Mouse (Mus musculus) liver, postnatal 0 days (tissue): Measurements from ENCODE around the gene Tex14. TPM values are rescaled to one million over a fixed set of nuclear protein-coding genes. Genes with fewer than 3 reads are reported as not detected.

Source experiments
- ATAC-seq: fragments of 200-750 bp; cut with Nextera tagmentation; 2 replicates; pipeline ENCODE4 v1.8.0; 2017; ENCODE audit warnings: mild to moderate bottlenecking, moderate library complexity
- DNase-seq: peaks from one replicate; pipeline ENCODE4 v3.0.0-alpha.2; 2016
- H3K27ac ChIP-seq: fragments of 300-500 bp; sonication (generic); 2 replicates; pipeline ENCODE4 v1.5.1; 2014; ENCODE audit warnings: antibody characterized with exemption, moderate library complexity, mild to moderate bottlenecking, low read depth
- H3K27me3 ChIP-seq: fragments of 300-500 bp; sonication (generic); 2 replicates; pipeline ENCODE4 v1.6.1; 2014; ENCODE audit warnings: low read length, control low read depth, mixed read lengths; ENCODE audit not compliant: insufficient read depth
- H3K36me3 ChIP-seq: fragments of 300-500 bp; sonication (generic); replicated peaks from 2 replicates; pipeline ENCODE4 v1.6.1; 2014; ENCODE audit warnings: mild to moderate bottlenecking, control low read depth, low read length, moderate library complexity, mixed read lengths; ENCODE audit not compliant: insufficient read depth
- H3K4me1 ChIP-seq: fragments of 300-500 bp; sonication (generic); 2 replicates; pipeline ENCODE4 v1.6.1; 2014; ENCODE audit warnings: antibody characterized with exemption, mild to moderate bottlenecking, control low read depth; ENCODE audit not compliant: insufficient read depth
- H3K4me2 ChIP-seq: fragments of 300-500 bp; sonication (generic); 2 replicates; pipeline ENCODE4 v1.6.1; 2014; ENCODE audit warnings: low read depth, mild to moderate bottlenecking, low read length, moderate library complexity, mixed read lengths
- H3K4me3 ChIP-seq: fragments of 300-500 bp; sonication (generic); 2 replicates; pipeline ENCODE4 v1.5.1; 2014; ENCODE audit warnings: low read depth, low read length
- H3K9ac ChIP-seq: fragments of 300-500 bp; sonication (generic); replicated peaks from 2 replicates; pipeline ENCODE4 v1.6.1; 2014; ENCODE audit warnings: mild to moderate bottlenecking, moderate library complexity
- H3K9me3 ChIP-seq: fragments of 300-500 bp; sonication (generic); 2 replicates; pipeline ENCODE4 v1.6.1; 2016; ENCODE audit warnings: mild to moderate bottlenecking, control low read depth, low read length, mixed read lengths
- CTCF ChIP-seq: sonication (generic); IDR thresholded peaks from 2 replicates; pipeline ENCODE4 v1.5.1; 2016; ENCODE audit warnings: antibody characterized with exemption, low read depth
- EP300 ChIP-seq: IDR thresholded peaks from 2 replicates; pipeline ENCODE4 v1.6.1; 2016; ENCODE audit warnings: antibody characterized with exemption, low read depth, mild to moderate bottlenecking
- WGBS: fragments of 180-500 bp; shearing (Covaris S2); extraction: QIAGEN DNeasy Blood & Tissue Kit; methylation state at CpG from one replicate; pipeline ENCODE4 v1.1.7; 2014; ENCODE audit not compliant: insufficient replicate concordance; 5-methylcytosine and 5-hydroxymethylcytosine counted together
- polyA plus RNA-seq: library from polyadenylated mRNA; unstranded; fragments of >200 nt; fragmentation: Nextera tagmentation; extraction: Ambion mirVana; gene quantifications from 2 replicates; pipeline ENCODE4 v1.2.1, GENCODE M21; 2015

Gene Tex14
- polyA plus RNA-seq, 1 experiment from 2014 or later: not detected

- Histone ChIP-seq H3K4me2 (no peak overlapping the region), H3K27me3 (no peaks in the 10 kb centered on the region), H3K9ac (no peak overlapping the region), H3K36me3 (no peaks in the 10 kb centered on the region), H3K4me3 (no peak overlapping the region), H3K9me3 (no peaks in the 10 kb centered on the region), H3K4me1 (peaks cover 7% of the 10 kb centered on the region), H3K27ac (no peak overlapping the region)
- TF ChIP-seq CTCF: no peak
- ATAC-seq (no peak), DNase-seq (no peak)
- WGBS: 57% methylated on average over 7 of the region's 7 CpGs
These were observed 37.8 kb upstream of the Tex14 start for GRCm38 (mm10) chr11:87367061-87367460.

GRCm38 (mm10) chr11:87367865-87368580, 36.8 kb upstream of the Tex14 start:
- no peaks in the 10 kb centered on the region for H3K9me3 ChIP-seq
- TF ChIP-seq EP300 (peak; percentile 97), CTCF (no peak)
- no peak overlapping the region for H3K4me3 ChIP-seq
- peak overlapping the region; percentile 92 for H3K27ac ChIP-seq
- no peaks in the 10 kb centered on the region for H3K27me3 ChIP-seq
- H3K36me3 ChIP-seq: no peaks in the 10 kb centered on the region
- H3K4me1 ChIP-seq: peaks cover 7% of the 10 kb centered on the region
- H3K9ac ChIP-seq: no peak overlapping the region
- ATAC-seq: peak; percentile 100
- DNase-seq: peak; percentile 66
- H3K4me2 ChIP-seq: peak overlapping the region; percentile 15; the same call in 1 of the 2 replicates
- WGBS: 38% methylated on average over 9 of the region's 9 CpGs

GRCm38 (mm10) chr11:87384551-87384950, 20.3 kb upstream of the Tex14 start:
- TF ChIP-seq EP300 (no peak), CTCF (no peak)
- H3K27me3 ChIP-seq: no peaks in the 10 kb centered on the region
- ATAC-seq (no peak), DNase-seq (no peak)
- H3K36me3 ChIP-seq: no peaks in the 10 kb centered on the region
- H3K9ac ChIP-seq: no peak overlapping the region
- 85% methylated on average over 4 of the region's 4 CpGs for WGBS
- H3K4me3 ChIP-seq: no peak overlapping the region
- no peak overlapping the region for H3K4me2 ChIP-seq
- H3K4me1 ChIP-seq: no peaks in the 10 kb centered on the region
- no peak overlapping the region for H3K27ac ChIP-seq
- no peaks in the 10 kb centered on the region for H3K9me3 ChIP-seq

- Histone ChIP-seq H3K4me1 (no peaks in the 10 kb centered on the region), H3K9me3 (no peaks in the 10 kb centered on the region), H3K36me3 (no peaks in the 10 kb centered on the region), H3K4me2 (no peak overlapping the region), H3K27ac (no peak overlapping the region), H3K4me3 (no peak overlapping the region), H3K27me3 (no peaks in the 10 kb centered on the region), H3K9ac (no peak overlapping the region)
- WGBS: 94% methylated on average over 1 of the region's 1 CpGs
- no peak for DNase-seq
- no peak for ATAC-seq
- no peak for TF ChIP-seq EP300
These were observed 19.2 kb upstream of the Tex14 start for GRCm38 (mm10) chr11:87385676-87386075.

GRCm38 (mm10) chr11:87393855-87394254, 11.0 kb upstream of the Tex14 start:
- peak; percentile 33 for DNase-seq

GRCm38 (mm10) chr11:87398402-87398801, 6.5 kb upstream of the Tex14 start:
- H3K9ac ChIP-seq: no peak overlapping the region
- H3K36me3 ChIP-seq: no peaks in the 10 kb centered on the region
- H3K4me2 ChIP-seq: no peak overlapping the region
- no peak for ATAC-seq
- no peaks in the 10 kb centered on the region for H3K27me3 ChIP-seq
- no peak for TF ChIP-seq EP300
- TF ChIP-seq CTCF: peak; percentile 45
- H3K4me3 ChIP-seq: no peak overlapping the region
- no peak overlapping the region for H3K27ac ChIP-seq
- DNase-seq: no peak
- 95% methylated on average over 2 of the region's 2 CpGs for WGBS
- H3K4me1 ChIP-seq: no peaks in the 10 kb centered on the region
- H3K9me3 ChIP-seq: no peaks in the 10 kb centered on the region

More at GRCm38 (mm10) chr11:87393855-87394254, 11.0 kb upstream of the Tex14 start:
- TF ChIP-seq CTCF (peak; percentile 78), EP300 (no peak)
- no peak overlapping the region for H3K27ac ChIP-seq
- ATAC-seq: no peak
- H3K9me3 ChIP-seq: no peaks in the 10 kb centered on the region
- H3K4me3 ChIP-seq: no peak overlapping the region
- H3K36me3 ChIP-seq: no peaks in the 10 kb centered on the region
- H3K4me2 ChIP-seq: no peak overlapping the region
- H3K4me1 ChIP-seq: no peaks in the 10 kb centered on the region
- 56% methylated on average over 1 of the region's 1 CpGs for WGBS
- H3K9ac ChIP-seq: no peak overlapping the region
- no peaks in the 10 kb centered on the region for H3K27me3 ChIP-seq
